Mouse (Mus musculus) CH12.LX (cell line): ENCODE data around the gene Dqx1. TPM values are rescaled to one million over a fixed set of nuclear protein-coding genes. Genes with fewer than 3 reads are reported as not detected.

Source experiments
- DNase-seq: peaks from one replicate; pipeline ENCODE4 v3.0.0-alpha.2; 2013; ENCODE audit errors: extremely low read depth
- H3K27ac ChIP-seq: 2 replicates; pipeline ENCODE4 v1.5.1; 2012; ENCODE audit warnings: low read depth, mild to moderate bottlenecking, control low read depth, moderate library complexity; ENCODE audit not compliant: insufficient read depth
- H3K27me3 ChIP-seq: replicated peaks from 2 replicates; pipeline ENCODE3; 2012; ENCODE audit warnings: inconsistent platforms
- H3K36me3 ChIP-seq, 2 experiments: replicated peaks in 1 of 2; 2 replicates each; pipeline versions ENCODE3 to v1.6.1; 2012; ENCODE audit warnings: inconsistent platforms in 1 of 2, low read length in 1 of 2, mild to moderate bottlenecking in 1 of 2, mixed read lengths in 1 of 2, moderate library complexity in 1 of 2; ENCODE audit not compliant: control insufficient read depth in 1 of 2, insufficient read depth in 1 of 2
- H3K4me1 ChIP-seq, 2 experiments: 2 replicates each; pipeline ENCODE4 v1.6.1; 2012; ENCODE audit warnings: inconsistent platforms in 1 of 2, moderate library complexity in 1 of 2; ENCODE audit not compliant: insufficient read depth in 2 of 2, control insufficient read depth in 1 of 2
- H3K4me2 ChIP-seq: 2 replicates; pipeline ENCODE4 v1.6.1; 2012; ENCODE audit warnings: low read depth, mild to moderate bottlenecking, control low read depth; ENCODE audit not compliant: poor library complexity, insufficient read depth, severe bottlenecking
- H3K4me3 ChIP-seq, 3 experiments: fragments of 150-350 bp in 1 of 3; sonication (generic) in 1 of 3; replicated peaks in 1 of 3; 2 replicates each; pipeline versions ENCODE3 to v1.5.1; 2011 to 2012; ENCODE audit warnings: low read depth in 2 of 3, low read length in 2 of 3, mild to moderate bottlenecking in 2 of 3, moderate library complexity in 2 of 3, control low read depth in 1 of 3, improper control_type of control experiment in 1 of 3, inconsistent platforms in 1 of 3, mixed read lengths in 1 of 3; ENCODE audit not compliant: poor library complexity in 1 of 3
- H3K79me2 ChIP-seq: replicated peaks from 2 replicates; pipeline ENCODE4 v1.6.1; 2012; ENCODE audit warnings: mild to moderate bottlenecking, moderate library complexity; ENCODE audit not compliant: control insufficient read depth, poor library complexity, insufficient read depth, severe bottlenecking; ENCODE audit errors: extremely low read depth
- H3K9ac ChIP-seq: 2 replicates; pipeline ENCODE4 v1.6.1; 2012; ENCODE audit warnings: low read depth, mild to moderate bottlenecking, control low read depth, moderate library complexity; ENCODE audit not compliant: insufficient read depth
- H3K9me3 ChIP-seq: replicated peaks from 2 replicates; pipeline ENCODE3; 2012; ENCODE audit warnings: low read length, inconsistent platforms, mixed read lengths
- BHLHE40 ChIP-seq: IDR thresholded peaks from 2 replicates; pipeline ENCODE4 v1.6.1; 2011; ENCODE audit warnings: mild to moderate bottlenecking, low read depth, low read length, improper control_type of control experiment
- CHD2 ChIP-seq: IDR thresholded peaks from 2 replicates; pipeline ENCODE4 v1.6.1; 2011; ENCODE audit warnings: low read length, improper control_type of control experiment
- CTCF ChIP-seq, 2 experiments: IDR thresholded peaks in 1 of 2; conservative IDR thresholded peaks in 1 of 2; 2 replicates each; pipeline ENCODE4 v1.5.1; 2011 to 2012; ENCODE audit warnings: low read depth in 2 of 2, low read length in 2 of 2, improper control_type of control experiment in 1 of 2, inconsistent platforms in 1 of 2, mild to moderate bottlenecking in 1 of 2, moderate library complexity in 1 of 2
- IRF4 ChIP-seq: IDR thresholded peaks from 2 replicates; pipeline ENCODE4 v1.6.1; 2014; ENCODE audit warnings: low read depth, mild to moderate bottlenecking, inconsistent platforms, low read length, improper control_type of control experiment
- JUN ChIP-seq: IDR thresholded peaks from 2 replicates; pipeline ENCODE4 v1.6.1; 2011; ENCODE audit warnings: low read depth, mild to moderate bottlenecking, low read length, improper control_type of control experiment, moderate library complexity; ENCODE audit not compliant: insufficient read depth
- MAX ChIP-seq: IDR thresholded peaks from 2 replicates; pipeline ENCODE4 v1.6.1; 2011; ENCODE audit warnings: low read length, improper control_type of control experiment
- MEF2A ChIP-seq: IDR thresholded peaks from 2 replicates; pipeline ENCODE4 v1.6.1; 2014; ENCODE audit warnings: low read depth, mild to moderate bottlenecking, inconsistent platforms, low read length, improper control_type of control experiment, borderline replicate concordance
- MXI1 ChIP-seq: IDR thresholded peaks from 2 replicates; pipeline ENCODE4 v1.6.1; 2011; ENCODE audit warnings: mild to moderate bottlenecking, low read depth, low read length, improper control_type of control experiment
- NELFE ChIP-seq: IDR thresholded peaks from 2 replicates; pipeline ENCODE4 v1.6.1; 2011; ENCODE audit warnings: low read depth, low read length, improper control_type of control experiment
- NRF1 ChIP-seq: IDR thresholded peaks from 2 replicates; pipeline ENCODE4 v1.6.1; 2014; ENCODE audit warnings: low read depth, mild to moderate bottlenecking, inconsistent platforms, low read length, improper control_type of control experiment, moderate library complexity
- POLR2AphosphoS2 ChIP-seq: IDR thresholded peaks from 2 replicates; pipeline ENCODE4 v1.6.1; 2011; ENCODE audit warnings: low read depth, low read length, improper control_type of control experiment
- SIN3A ChIP-seq: IDR thresholded peaks from 2 replicates; pipeline ENCODE4 v1.6.1; 2012; ENCODE audit warnings: low read length, improper control_type of control experiment, inconsistent platforms
- SMC3 ChIP-seq: IDR thresholded peaks from 2 replicates; pipeline ENCODE4 v1.6.1; 2011; ENCODE audit warnings: low read depth, low read length, improper control_type of control experiment
- TBP ChIP-seq: conservative IDR thresholded peaks from 2 replicates; pipeline ENCODE4 v1.6.1; 2011; ENCODE audit warnings: low read depth, low read length, improper control_type of control experiment
- UBTF ChIP-seq: IDR thresholded peaks from 2 replicates; pipeline ENCODE4 v1.6.1; 2012; ENCODE audit warnings: low read depth, mild to moderate bottlenecking, inconsistent platforms, low read length, improper control_type of control experiment, moderate library complexity
- USF1 ChIP-seq: IDR thresholded peaks from 2 replicates; pipeline ENCODE4 v1.6.1; 2014; ENCODE audit warnings: low read depth, mild to moderate bottlenecking, inconsistent platforms, low read length, improper control_type of control experiment
- ZKSCAN1 ChIP-seq: IDR thresholded peaks from 2 replicates; pipeline ENCODE4 v1.6.1; 2012; ENCODE audit warnings: low read depth, inconsistent platforms, low read length, improper control_type of control experiment, borderline replicate concordance
- ZMIZ1 ChIP-seq: IDR thresholded peaks from 2 replicates; pipeline ENCODE4 v1.6.1; 2012; ENCODE audit warnings: low read depth, mild to moderate bottlenecking, inconsistent platforms, low read length, improper control_type of control experiment
- dilution Hi-C: fragments of 300-500 bp; cut with MboI; formaldehyde crosslinking; loops from 2 replicates; pipeline ENCODE4 v1.14.3; 2020; ENCODE audit warnings: low sequenced_read_pairs; ENCODE audit not compliant: extremely low pct_unique_long_range_greater_than_20kb, extremely low pct_ligation_motif_present
- in situ Hi-C: fragments of 300-500 bp; cut with MboI; formaldehyde crosslinking; loops from 3 replicates; pipeline ENCODE4 v1.14.3; 2019; ENCODE audit warnings: low sequenced_read_pairs, low pct_ligation_motif_present, low pct_unique_long_range_greater_than_20kb, mixed read lengths
- polyA plus RNA-seq: library from polyadenylated mRNA; unstranded; fragments of >175 nt; gene quantifications from 2 replicates; pipeline ENCODE4 v1.2.1, GENCODE M21; 2012; ENCODE audit warnings: low read depth; ENCODE audit not compliant: insufficient read length
- total RNA-seq, 2 experiments: library from RNA; depleted of rRNA; stranded (reverse); fragments of 300-350 nt in 1 of 2; fragments of >200 nt in 1 of 2; gene quantifications; 2 replicates each; pipeline ENCODE4 v1.2.3; 2012 to 2014

Gene Dqx1
- total and polyA plus RNA-seq, 3 experiments: 1.3 to 2.9 (median 2.2) TPM

- Histone ChIP-seq H3K79me2 (no peaks in the 10 kb centered on the region), H3K4me3 (no peak overlapping the region), H3K27me3 (no peaks in the 10 kb centered on the region), H3K27ac (no peak overlapping the region), H3K9ac (no peak overlapping the region), H3K4me2 (no peak overlapping the region), H3K9me3 (no peaks in the 10 kb centered on the region), H3K36me3 (peaks cover 11 to 38% of the 10 kb centered on the region in 2 experiments), H3K4me1 (peaks cover 6 to 14% of the 10 kb centered on the region in 2 experiments; a peak in 3 of 4 replicates)
- dilution Hi-C loops (no loop called here), in situ Hi-C loops (no loop called here)
- DNase-seq: peak; percentile 11
- no peak for TF ChIP-seq CHD2
- no peak for TF ChIP-seq CTCF (conservative IDR thresholded peaks at IDR 0.05 in 1 of 2, IDR thresholded peaks at IDR 0.05 in 1 of 2; ENCODE audit: low read depth in 2 of 2, low read length in 2 of 2)
- no peak for TF ChIP-seq IRF4
- TF ChIP-seq UBTF: no peak
- TF ChIP-seq MXI1: no peak
- TF ChIP-seq NRF1: no peak
- no peak for TF ChIP-seq SIN3A
- no peak for TF ChIP-seq MEF2A
- no peak for TF ChIP-seq TBP
- TF ChIP-seq ZKSCAN1: no peak
- no peak for TF ChIP-seq USF1
- TF ChIP-seq, all 38 proteins: peak for 0
Measured at GRCm38 (mm10) chr6:83084477-83084876, 26.8 kb downstream of the Dqx1 start.

DNA sequence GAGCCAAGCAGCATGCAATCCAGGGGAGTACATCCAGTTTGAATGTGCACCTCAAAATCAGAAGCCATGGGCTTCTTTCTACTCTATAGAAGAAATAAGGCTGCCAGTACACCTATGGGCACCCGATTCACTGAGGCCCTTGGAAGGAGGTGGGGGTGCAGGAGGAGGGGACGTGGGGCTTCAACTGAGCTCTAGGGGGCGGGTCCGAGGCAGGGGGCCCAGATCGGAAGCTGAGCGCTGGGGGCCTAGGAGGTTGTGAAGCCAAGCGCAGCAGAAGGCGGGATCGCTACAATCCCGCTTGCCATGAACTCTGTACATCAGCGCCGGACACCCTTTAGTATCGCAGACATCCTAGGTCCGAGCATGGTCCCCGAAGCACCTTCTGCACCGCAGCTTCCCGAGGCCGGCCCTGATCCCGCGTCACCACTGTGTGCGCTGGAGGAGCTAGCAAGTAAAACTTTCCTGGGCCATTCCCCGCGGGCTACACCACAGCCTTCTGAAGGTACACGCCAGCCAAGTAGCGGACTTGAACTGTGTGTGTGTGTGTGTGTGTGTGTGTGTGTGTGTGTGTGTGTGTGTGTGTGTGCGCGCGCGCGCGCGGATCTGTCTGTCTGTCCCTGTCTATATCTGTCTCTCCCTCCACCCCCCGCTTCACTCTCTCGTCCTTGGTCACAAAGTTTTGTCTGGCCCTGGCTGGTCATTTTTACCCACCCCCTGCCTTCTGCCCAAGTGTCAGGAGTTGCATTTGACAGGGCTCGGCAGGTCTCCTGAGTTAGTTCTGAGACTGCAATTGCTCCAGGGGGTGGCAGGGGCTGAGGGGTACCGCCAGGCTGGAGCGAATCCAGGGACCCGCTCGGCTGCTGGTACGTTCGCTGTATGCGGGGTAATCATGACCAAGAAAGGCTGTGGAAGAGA is 28.7 kb downstream of the Dqx1 start, which contains the start of gene Lbx2:
Lbx2 (plus strand) TSS at position 247 of the 915 bp plus-strand sequence.
- Histone ChIP-seq H3K4me3 (no peak within 1 kb of the TSS), H3K36me3 (peaks cover 3 to 20% of the 10 kb centered on the region in 2 experiments), H3K9me3 (no peaks in the 10 kb centered on the region), H3K4me1 (peaks cover 4 to 8% of the 10 kb centered on the region in 2 experiments; a peak in 3 of 4 replicates), H3K27ac (no peak within 1 kb of the TSS), H3K27me3 (no peaks in the 10 kb centered on the region), H3K9ac (no peak within 1 kb of the TSS), H3K79me2 (no peaks in the 10 kb centered on the region), H3K4me2 (no peak within 1 kb of the TSS)
- in situ Hi-C loops (no loop called here), dilution Hi-C loops (no loop called here)
- no peak for TF ChIP-seq MXI1
- no peak for TF ChIP-seq BHLHE40
- no peak for TF ChIP-seq MEF2A
- no peak for TF ChIP-seq USF1
- no peak for TF ChIP-seq POLR2AphosphoS2
- TF ChIP-seq UBTF: no peak
- TF ChIP-seq ZMIZ1: no peak
- no peak for TF ChIP-seq MAX
- no peak for TF ChIP-seq JUN
- TF ChIP-seq SMC3: no peak
- no peak for TF ChIP-seq NELFE
- TF ChIP-seq CHD2: no peak
- no peak for DNase-seq
